Mouse (Mus musculus): ENCODE measurements around the gene Gm20388. TPM values are rescaled to one million over a fixed set of nuclear protein-coding genes. Genes with fewer than 3 reads are reported as not detected.

Gm20388 gene
- total RNA-seq, 4 experiments from 2014 or later: 0.17 to 15.1 (median 6.6) TPM

DNA sequence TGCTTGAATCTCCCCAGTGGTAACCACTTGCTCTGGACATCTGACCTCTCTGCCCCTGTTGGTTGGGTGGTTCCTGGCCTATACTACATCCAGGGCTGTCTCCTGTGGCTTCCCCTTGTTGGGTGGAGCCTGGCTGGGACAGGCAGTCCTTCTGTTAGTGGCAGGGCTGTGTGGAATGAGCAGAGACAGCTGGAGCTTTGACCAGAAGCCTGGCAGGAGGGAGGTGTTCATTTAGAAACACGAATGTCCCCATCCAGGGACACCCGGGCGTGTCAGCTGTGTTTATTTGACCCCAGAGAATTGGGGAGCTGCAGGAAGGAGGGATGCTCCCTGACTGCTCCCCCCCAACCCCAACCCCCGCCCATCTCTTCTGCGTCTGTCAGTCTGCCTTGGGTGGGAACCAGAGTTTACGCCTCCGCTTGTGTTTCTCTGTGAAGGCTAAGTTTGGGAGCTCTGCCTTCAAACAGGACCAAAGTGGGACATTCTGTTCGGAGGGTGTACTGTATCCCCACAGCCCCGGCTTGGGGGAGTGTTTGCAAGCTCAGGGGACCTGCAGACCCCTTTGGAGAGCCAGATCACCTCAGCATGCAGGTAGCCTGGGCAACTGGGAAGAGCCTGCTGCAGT is 340.9 kb downstream of the Gm20388 start:
- DNase-seq (ENCODE audit: low spot score in 2 of 2): no peak

DNA sequence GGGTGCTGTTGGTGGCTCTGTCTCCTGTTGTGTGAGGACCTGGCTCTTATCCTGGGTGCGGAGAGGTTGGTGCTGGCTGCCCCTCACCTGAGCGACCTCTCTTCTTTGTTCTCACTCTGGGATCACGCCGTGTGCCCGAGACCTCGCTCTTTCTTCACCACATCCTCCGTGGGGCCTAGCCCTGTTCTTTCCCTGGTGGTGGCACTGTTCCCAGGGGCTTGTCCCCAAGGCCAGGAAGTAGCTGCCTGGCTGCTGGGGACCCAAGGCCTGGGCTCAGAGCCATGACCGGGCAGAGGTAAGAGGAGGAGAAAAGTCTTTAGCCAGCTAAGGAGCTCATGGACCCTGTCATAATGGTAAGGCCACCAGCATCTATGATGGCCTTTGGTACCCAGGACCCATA is 343.0 kb downstream of the Gm20388 start:
- no peak for DNase-seq (ENCODE audit: low spot score in 2 of 2)

DNA sequence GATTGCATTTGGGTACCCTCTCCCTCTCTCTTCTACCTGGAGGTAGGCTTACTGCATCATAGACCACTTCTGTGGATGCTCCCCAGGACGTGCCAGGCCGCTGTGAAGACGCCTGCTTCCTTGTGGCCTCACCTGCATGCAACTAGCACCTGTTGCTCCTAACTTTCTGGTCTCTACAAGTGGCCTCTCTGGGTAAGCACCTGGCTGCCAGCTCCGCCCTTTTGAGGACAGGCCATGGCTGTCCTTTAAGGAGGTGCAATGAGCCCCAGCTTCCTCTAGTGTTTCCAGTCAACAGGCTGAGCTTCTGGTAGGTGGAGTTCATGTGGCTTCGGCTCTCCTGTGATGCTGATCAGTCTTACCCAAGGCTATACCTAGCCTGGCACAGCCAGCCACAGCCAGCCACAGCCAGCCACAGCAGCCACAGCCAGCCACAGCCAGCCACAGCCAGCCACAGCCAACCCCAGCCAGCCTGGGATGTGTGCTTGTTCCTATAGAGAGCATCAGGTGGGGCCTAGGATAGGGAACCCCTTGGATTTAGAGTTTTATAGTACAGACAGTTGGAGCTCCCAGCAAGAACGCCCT is 344.9 kb downstream of the Gm20388 start:
- no peak for DNase-seq (ENCODE audit: low spot score in 2 of 2)

DNA sequence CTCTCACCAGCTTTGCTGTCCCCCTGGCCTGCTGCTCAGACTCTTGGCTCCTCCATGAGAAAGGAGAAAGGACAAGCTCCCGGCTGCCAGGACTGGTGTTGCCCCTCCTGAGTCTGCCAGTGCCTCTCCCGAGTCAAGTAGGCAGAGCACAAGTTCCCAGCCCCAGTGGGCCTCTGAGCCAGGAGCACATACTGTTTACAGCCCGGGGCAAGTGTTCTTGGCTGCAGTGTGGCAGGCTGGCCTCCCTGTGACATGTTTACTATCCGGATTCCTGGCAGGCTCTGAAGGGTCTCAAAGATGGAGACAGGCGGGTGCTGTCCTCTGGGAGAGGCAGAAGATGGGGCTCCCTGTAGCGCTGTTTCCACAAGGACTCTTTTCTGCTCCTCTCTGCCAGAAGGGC is 346.3 kb downstream of the Gm20388 start:
- DNase-seq (ENCODE audit: low spot score in 2 of 2): no peak

DNA sequence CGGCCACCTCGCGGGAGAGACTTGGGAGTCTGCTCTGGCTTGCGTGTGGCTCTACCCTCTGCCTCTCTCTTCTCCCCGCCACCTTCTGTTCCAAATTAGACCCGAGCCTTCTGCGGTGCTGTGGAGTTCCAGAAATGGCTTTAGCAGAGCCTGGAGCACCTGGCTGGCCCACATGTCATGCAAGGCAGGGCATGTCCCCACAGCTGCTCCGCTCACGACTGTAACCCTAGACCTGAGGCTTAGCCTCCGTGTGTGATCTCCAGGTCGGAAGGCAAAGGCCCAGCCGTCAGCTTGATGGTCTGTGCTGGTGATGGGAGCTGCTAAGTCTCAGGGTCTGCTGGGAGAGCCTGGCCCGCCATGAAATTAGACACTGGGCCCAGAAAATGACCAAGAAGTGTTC is 348.6 kb downstream of the Gm20388 start:
- no peak for DNase-seq (ENCODE audit: low spot score in 2 of 2)

DNA sequence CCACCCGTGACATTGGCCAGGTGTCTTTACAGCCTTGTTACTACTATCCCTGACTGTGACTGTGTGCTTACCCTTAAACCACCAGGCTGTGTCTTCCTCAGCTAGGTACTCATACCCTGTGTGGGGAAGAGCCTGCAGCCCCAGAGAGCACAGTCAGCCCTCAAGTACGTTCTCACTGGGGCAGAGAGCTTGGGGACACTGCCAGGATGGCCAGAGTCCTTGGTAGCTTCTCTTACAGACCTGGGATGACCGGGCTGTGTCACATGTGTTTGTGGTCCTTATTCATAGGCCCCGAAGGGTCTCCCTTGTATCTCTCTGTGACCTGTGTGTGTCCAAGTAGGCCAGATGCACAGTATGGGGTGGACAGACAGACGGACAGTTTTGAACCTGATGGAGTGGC is 350.0 kb downstream of the Gm20388 start:
- no peak for DNase-seq (ENCODE audit: low spot score in 2 of 2)

DNA sequence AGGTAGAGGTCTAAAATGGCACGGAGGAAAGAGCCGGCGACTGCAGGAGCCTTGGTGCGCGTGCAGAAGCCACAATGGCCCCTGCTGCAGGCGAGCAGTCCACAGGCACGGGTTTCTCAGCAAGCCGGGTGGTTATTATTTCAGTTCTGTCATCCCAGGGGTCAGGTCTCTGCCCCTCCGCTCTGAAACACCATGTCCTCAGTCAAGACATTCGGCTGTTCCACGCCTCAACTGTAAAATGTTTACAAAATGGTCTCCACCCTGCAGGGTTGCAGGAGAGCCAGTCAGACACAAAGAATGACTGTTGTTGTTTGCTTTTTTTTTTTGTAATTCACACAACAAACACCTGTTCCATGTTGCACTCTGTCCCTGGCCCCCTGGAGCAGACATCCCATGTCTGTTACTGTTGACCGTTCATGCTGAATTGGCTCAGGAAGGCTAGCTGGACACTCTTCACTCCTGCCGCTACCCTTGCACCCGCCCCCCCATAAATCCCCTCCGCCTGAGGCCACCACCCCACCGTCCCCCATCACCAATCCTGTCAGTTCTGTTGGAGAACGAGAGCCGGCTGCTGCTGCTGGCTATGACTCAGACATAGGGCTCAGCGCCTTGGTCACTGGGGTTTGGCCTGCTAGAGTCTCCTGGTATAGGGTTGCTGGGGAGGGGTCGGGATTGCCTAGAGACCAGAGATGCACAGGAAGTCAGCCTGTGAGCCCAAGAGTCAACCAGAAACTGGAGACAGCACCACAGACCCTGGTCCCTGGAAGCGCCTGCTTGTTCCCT is 350.9 kb downstream of the Gm20388 start:
- DNase-seq (ENCODE audit: low spot score in 2 of 2): no peak

DNA sequence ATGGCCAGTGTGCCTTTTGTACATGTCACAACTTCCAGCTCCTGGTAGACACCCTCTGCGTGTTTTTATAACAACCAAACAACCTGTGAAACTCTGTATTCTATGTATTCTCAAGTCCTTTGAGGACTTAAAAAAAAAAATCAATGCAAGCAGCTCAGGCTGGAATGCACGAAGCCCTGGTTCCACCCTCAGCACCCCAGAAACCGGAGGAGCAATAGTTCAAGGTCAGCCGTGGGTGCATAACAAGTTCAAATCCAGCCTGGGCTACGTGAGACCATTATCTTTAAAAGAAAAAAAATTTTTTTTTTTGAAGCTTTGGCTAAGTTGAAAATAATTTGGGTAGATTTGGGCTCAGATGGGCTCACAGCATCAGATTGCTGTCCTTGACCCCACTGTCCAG is 353.2 kb downstream of the Gm20388 start:
- no peak for DNase-seq (ENCODE audit: low spot score in 2 of 2)

DNA sequence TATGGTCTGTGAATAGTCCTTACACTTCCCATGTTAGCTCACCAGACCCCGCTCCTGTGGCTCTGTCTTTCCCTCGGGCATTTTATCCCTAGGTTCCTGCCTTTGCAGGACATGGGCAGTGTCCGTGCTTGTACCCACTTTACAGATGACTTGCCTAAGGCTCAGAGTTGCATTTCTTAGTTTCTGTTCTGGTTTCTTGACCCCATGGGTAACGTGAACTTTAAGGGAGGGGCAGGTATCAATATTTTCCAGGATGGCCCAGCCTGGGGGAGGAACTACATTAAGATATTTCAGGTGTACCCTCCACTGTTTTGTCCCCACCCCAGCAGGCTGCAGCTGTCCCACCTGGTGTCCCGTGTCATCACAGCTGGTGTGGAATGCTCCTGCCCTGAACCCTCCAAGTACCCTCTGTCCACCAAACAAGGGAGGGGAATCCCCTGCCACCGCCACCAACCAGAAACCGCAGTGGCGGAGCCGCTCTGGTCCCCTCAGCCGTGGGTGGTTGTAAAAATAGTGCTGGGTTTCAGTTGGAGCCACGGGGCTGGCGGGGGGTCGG is 353.8 kb downstream of the Gm20388 start:
- no peak for DNase-seq (ENCODE audit: low spot score in 2 of 2)

DNA sequence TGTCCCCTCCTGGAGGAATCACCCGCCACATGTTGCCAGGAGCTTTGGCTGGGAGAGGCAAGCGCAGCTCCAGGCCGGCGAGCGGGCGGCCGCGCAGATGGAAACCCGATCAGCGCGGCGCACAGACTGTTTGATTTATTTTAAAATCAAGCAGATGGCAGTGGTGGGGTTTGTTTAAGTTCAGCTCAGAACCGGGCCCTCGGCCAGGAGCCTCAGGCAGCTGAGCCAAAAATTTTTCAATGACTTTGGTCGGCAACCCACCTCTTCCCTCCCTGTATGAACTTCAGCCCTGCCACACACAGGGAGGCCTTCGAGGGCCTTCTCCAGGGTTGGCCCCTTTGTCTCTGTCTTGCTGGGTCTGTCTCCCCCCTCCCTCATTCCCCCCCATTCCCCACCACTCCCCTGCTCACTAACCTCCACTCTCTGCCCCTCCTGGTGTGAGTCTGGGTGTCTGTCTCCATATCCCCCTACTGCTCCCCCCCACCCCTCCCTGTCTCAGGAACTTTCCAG is 354.4 kb downstream of the Gm20388 start:
- peak; percentile 80 to 84 for DNase-seq (ENCODE audit: low spot score in 2 of 2)

DNA sequence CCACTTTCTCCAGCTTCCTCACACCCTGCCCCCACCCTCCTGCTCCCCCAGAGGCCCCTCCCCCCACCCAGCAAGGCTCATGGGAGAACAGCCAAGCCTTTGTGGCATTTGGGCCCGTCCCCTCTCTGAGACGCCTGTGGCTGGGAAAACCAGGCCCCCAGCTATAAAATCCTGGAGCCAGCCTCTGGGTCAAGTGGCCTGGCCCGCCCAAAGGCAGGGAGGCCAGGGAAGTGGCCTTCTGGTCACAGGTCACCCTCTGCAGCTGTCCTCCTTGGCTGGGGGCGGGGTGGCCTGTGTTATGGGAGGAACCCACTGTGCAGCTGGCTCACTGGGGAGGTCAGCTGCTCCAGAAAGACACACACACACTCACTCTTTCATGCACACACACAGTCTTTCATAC is 354.8 kb downstream of the Gm20388 start:
- DNase-seq (ENCODE audit: low spot score in 2 of 2): peak in 1 of 2 experiments; percentile 60

DNA sequence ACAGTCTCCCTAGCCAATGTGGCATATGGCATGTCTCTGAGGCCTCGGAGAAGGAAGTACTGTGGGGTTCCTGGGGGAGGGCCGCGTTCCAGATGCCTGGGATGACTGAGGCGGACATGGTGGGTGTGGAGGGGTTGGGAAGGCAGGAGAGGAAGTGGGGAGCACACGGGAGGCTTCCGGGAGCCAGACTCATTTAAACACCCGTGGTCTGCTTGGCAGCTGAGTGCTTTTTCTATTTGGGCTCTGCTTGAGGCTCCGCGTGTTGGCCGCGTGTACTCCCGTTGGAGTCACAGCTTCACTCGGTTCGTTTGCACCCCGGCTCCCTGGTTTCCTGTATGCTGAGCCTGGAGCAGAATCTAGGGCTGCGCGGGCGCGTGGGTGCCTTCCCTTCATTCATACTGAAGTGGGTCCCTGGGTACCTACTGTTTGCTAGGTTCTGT is 357.9 kb downstream of the Gm20388 start:
- no peak for DNase-seq (ENCODE audit: low spot score in 2 of 2)

DNA sequence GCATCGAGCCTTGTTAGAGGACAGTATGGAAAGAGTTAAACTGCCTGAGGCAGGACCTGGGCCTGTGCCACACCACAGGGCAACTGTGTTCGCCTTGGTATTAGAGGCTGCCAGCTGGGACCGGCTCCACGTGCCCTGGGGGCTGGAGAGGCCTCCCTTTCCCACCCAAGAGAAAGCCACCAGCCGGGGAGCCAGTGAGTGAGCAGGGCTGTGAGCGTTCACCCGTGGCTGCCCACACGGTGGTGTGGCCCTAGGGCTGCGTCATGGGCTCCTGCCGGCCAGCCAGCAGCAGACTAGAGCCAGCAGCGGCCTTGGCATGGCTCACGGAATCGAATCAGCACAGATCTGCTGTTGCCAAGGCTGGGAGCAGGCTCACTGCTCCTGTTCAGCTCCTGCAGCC is 359.8 kb downstream of the Gm20388 start:
- peak; percentile 67 to 70 for DNase-seq (ENCODE audit: low spot score in 2 of 2)

DNA sequence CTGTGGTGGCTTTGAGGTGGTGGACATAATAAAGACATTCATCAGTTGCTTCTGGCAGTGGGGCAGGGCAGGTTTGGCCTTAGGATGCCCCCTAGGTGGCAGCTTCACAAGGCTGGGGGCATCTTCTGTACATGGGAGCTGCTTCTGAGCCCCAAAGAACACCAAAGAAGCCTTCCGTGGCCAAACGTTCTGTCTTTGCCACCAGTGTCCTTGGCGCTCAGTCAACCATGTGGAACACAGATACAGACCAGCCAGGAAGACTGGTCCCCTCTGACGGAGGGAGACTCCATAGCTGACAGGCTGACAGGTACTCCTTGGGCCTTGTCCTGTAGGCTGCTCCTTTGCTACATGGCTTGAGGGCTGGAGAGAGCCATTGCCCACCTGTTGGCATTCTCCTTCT is 362.8 kb downstream of the Gm20388 start:
- DNase-seq (ENCODE audit: low spot score in 2 of 2): no peak

DNA sequence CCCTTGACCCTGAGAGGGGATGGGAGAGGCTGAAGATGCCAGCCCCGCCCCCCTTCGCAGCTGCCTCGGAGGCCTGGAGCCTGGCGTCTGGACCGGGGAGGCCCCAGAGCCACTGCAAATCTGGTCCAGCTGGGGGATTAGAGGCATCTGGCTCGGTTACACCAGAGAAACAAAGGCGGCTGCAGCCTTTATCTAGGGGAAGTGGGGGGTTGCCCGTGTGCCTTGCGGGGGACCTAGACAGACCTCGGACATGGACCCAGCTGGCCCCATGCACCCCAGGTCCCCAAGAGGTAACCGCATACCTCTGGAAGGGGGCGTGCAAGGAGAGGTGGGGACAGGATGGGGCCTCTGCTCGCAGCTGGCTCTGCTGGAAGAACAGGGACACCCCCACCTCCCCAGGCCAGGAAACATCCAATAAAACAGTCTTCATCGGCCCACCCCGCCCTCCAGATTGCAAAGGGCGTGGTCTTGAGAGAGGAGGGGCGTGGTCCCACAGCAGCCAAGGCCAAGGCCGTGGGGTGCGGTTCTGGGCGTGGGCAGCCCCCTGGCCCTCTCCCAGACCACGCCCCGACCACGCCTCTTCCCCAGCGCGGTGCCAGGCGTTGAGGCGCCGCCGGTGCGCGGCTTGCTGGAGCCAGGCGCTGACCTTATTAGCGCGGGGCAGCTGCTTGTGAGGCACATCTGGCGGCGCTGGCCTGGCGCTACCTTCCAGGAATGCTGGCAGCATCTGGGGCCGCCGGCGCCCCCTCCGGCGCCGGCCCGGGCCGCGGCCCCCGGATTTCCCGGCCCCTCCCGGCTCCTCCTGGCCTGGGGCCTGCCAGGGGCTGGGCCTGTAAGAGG is 365.6 kb downstream of the Gm20388 start:
- peak in 1 of 2 experiments; percentile 66 for DNase-seq (ENCODE audit: low spot score in 2 of 2)

DNA sequence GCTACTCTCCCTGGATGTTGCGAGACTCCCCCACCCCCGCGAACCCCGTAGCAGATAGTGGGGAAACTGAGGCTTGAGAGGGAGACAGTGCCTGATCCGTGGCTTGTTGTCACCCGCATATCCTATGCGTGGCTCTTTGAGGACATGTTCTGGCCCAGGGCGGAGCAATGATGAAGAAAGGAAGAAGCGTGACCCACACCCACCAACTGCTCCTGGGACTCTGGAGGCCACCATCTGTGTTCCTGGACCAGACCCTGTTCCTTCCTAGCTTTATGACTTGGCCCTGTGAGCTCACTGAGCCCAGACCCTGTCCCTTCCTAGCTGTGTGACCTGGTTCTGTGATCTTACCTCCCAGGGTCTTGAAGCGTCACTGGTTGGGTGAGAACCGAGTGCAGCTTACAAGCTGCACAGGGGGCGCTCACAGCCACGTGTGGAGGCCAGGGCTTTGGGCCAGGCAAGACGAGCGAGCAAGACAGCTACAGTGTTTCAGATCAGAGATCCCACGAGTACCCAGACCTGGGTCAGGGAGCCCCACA is 366.3 kb downstream of the Gm20388 start:
- no peak for DNase-seq (ENCODE audit: low spot score in 2 of 2)

DNA sequence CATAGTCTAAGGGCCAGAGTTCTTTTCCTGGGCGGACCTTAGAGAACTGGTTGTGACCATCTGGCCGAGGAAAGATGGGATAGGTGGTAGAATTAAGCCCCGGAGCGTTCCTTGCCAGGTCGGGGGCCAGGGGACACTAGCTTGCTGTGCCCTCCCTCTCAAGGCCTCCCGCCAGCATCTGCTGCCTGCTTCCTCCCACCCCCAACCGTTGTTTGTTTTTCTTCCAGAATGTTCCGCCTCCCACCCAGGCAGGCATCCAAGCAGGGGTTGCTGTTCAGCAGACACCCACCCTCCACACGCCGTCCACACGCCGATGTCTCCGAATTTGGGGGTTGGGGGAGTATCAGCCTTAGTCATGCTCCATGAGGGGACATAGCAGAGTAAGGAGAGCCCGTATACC is 367.4 kb downstream of the Gm20388 start:
- no peak for DNase-seq (ENCODE audit: low spot score in 2 of 2)

DNA sequence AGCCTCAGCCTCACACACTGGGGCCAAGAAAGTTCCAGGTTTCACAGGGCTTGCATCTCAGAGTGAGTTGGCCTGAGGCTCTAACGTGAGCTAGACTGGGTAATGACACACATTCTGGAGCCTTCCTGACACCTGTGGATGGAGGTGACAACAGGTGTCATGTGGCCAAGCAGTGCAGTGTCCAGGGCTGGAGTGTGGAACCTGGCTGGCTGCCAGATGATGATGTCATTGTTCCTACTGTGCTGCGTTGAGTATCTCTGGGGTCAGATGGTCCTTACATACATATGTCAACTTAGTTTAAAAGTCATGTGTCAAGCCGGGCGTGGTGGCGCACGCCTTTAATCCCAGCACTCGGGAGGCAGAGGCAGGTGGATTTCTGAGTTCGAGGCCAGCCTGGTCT is 368.8 kb downstream of the Gm20388 start:
- no peak for DNase-seq (ENCODE audit: low spot score in 2 of 2)

DNA sequence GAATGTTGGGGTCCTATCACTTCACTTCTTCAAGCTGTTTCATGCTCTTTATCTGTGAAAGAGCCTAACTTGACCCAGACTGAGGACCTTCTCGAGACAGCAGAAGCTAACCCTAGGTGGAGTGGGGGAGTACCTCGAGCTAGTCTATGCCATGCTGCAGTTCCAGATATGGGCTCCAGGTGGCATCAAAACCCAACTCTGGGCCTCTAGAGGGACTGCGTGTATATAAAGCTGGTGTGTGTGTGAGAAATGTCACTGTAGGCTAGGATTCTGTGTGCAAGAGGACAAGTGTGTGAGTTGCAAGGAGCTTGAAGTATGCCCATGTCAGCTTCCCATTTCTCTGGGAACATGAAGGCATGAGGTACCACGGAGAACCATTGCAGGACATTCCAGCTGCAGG is 370.8 kb downstream of the Gm20388 start:
- DNase-seq (ENCODE audit: low spot score in 2 of 2): peak; percentile 67 to 87

DNA sequence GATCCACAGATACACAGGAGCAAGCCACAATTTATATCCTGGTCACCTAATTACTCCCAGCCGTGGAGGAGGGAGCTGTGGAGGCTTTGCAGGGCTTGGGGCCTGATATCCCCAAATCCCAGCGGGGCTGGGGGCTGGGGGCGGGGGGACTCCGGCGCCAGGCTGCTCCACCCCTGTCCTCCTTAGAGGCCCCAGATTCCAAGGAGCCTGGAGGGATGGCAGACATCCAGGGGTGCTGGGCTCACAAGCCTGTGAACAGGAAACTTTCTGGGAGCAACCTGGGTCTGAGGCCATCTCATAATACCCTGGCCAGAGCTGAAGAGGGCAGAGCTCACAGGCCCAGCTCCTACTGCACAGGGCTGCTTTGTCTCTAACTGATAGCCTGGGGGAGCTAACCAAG is 371.8 kb downstream of the Gm20388 start:
- DNase-seq (ENCODE audit: low spot score in 2 of 2): no peak

DNA sequence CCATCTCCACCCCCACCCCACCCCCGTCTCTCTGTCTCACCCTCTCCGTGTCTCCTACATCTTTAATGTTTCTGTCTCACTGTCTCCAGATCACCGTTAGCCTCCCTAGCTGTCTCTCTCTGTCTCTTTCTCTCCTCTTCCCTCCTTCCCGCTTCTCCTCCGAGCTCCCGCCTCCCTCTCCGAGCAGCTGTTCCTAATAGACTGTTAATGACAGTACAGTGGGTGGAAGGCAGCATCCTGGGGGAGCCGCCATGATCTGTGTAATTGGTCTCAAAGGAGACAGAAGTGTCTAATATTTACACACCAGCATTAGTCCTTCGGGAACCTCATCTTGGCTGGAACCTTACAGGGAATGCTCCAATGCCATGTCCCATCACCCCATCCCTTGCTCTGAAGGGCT is 373.6 kb downstream of the Gm20388 start:
- no peak for DNase-seq (ENCODE audit: low spot score in 2 of 2)
